Mouse (Mus musculus) central nervous system, embryonic 18 days (tissue): Measurements from ENCODE around the gene 6330409D20Rik. TPM values are rescaled to one million over a fixed set of nuclear protein-coding genes. Genes with fewer than 3 reads are reported as not detected.

Experiments
- polyA plus RNA-seq: library from polyadenylated mRNA; depleted of rRNA; stranded (reverse); fragments of >200 nt; gene quantifications from 2 replicates; pipeline ENCODE4 v1.2.3, GENCODE M21; 2012; rRNA removed

The 6330409D20Rik gene
- 3.8 and 4.7 TPM in 2 replicates for polyA plus RNA-seq

DNA sequence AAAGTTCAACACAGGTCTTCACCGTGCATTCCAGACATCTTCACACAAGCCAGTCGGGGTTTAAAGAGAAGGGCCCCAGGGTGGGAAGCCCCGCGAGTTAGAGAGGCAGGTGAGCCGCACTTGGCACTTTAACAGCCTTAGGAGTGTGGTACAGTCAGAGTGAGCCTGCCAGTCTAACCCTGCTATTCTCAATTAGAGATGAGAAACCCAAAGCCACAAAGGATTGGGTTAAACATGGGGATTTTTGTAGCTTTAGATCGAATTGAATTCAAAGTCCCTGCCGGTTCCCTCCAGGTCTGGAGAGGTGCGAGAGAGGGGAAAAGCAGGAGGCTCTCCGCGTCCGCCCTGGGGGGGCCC, at the start of gene 6330409D20Rik:
TSS of gene 6330409D20Rik (minus strand) at position 101 of the 357 bp plus-strand sequence.

DNA sequence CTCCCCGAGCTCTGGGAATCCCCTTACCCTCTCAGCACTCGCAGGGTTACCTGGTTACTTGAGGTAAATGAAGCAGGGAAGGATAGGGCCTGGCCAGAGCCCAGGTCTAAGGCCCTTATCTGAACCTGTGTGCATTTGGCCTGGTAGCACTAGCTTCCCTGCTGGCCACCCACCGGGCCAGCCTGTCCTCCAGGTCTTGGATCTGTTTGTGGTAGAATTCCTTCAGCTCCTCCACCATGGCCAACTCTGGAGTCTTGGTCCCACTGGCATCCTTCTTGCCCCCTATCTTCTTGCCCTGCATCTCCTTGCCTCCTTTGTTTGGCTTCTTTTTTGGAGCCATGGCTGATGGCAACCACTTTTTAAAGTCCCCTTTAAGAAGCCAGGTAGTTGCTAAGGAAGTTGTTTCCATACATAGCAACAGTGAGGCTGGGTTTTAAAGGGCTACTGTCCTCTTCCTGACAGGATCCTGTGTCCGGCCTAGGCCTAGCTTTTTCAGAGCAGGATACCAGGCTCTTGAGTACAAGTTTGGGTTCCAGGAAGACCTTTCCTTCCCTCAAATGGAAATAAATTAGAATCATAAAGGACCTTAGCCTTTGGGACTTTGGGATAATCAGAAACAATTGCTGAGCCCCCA, 43.3 kb upstream of the 6330409D20Rik start, which contains the start of gene Cfap157:
TSS of gene Cfap157 (minus strand) at position 381 of the 634 bp plus-strand sequence.

GRCm38 (mm10) chr2:32775359-32776074, 34.7 kb upstream of the 6330409D20Rik start, which contains the start of the genes Ttc16 and Ptrh1:
Ttc16 (minus strand) TSS chr2:32775633.
Ptrh1 (plus strand) TSS chr2:32775786.

DNA sequence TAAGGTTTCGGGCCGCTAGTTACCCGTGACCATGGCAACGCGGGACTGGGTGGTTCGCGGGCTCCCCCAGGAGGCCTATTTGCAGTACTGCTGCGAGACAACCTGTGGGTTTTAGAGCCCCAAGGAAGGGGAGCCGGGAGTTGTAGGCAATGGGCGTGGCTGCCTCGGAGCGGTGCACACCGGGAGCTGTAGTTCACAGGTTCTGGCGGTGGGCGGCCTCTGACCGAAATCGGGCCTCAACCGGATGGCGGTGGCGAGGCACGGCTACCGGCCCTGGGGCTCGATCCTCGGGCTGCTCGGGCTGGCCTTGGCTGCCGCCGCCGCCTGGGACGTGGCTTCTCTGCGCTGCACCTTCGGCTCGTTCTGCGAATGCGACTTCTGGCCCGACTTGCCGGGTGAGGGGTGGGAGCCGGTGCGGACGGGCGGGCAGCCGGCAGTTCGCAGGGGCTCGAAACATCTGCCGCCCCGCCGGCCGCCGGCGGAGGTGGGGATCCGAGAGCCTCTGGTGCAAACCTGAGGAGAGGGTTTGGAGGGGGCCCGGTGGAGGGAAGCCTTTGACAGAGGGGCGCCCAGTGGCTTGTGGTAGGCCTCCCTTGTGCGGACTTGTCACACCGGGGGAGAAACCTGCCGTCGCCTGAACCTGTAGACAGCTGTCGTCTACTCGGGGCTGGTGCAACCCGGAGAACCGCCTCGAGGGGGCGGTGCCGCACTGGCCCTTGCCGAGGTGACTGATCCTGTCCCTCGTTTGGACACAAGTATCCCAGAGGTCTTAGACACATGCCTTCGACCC, 16.4 kb upstream of the 6330409D20Rik start, which contains the start of gene Tor2a:
TSS of gene Tor2a (plus strand) at position 179 of the 790 bp plus-strand sequence.

GRCm38 (mm10) chr2:32720681-32721229, 20.1 kb downstream of the 6330409D20Rik start, which contains the start of gene Sh2d3c:
Sh2d3c (plus strand) TSS chr2:32721055.

DNA sequence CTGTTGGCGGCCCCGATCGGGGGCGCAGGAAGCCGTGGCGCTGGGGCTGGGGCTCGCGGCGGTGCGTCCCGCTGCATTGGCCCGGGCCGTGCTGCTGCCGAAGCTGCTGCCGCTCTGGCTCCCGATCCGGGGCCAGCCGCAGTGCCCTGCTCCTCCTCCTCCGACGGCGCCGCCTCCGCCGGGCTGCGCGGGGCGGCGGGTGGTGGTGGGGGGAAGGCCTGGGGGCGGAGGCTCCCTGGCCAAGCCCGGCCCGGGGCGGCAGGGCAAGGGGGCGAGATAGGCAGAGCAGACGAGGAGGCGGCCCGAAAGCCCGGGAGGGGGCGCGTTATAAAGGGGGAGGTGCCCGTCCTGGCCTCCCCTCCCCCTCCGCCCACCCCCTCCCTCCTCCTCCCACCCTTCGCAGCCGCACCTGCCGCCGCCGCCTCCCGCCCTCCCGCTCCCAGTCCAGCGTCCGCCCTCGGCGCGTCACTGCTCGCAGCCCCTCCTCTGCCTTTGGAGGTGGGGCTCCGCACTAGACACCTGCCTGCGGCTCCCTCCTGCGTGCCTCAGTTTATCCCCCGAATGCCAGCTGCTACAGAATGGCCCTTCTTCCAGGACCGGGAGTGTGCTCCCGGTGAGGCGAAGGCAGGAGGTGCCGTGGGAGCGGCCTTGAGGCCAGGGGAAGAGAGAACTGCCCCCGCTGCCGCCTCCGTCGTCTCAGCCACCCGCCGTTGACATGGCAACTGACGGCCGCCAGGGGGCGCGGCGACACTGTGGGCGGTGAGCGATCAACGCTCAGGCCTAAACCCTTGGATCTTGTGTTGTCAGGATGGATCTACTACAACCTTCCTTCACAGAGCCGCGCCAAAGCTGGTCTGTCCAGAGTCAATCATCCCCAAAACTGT, 27.6 kb downstream of the 6330409D20Rik start, which contains the start of gene Cdk9:
TSS of gene Cdk9 (minus strand) at position 143 of the 884 bp plus-strand sequence.

GRCm38 (mm10) chr2:32704021-32704421, 36.8 kb downstream of the 6330409D20Rik start, which contains the start of gene Fpgs:
Fpgs (minus strand) TSS chr2:32704145.

Other genes with a start within 250 kb of the 6330409D20Rik start
- gene Fam102a, start 205.7 kb downstream of the 6330409D20Rik start, polyA plus RNA-seq: 7.5 and 8.2 TPM in 2 replicates
- gene Dpm2, start 170.2 kb downstream of the 6330409D20Rik start, polyA plus RNA-seq: 172 and 187 TPM in 2 replicates
- 24.2 and 24.6 TPM in 2 replicates for gene Pip5kl1, start 166.2 kb downstream of the 6330409D20Rik start, polyA plus RNA-seq
- gene 9430097D07Rik, start 165.3 kb downstream of the 6330409D20Rik start, polyA plus RNA-seq: 0.31 and 0.35 TPM in 2 replicates
- 29.4 and 30.7 TPM in 2 replicates for gene St6galnac4, start 153.9 kb downstream of the 6330409D20Rik start, polyA plus RNA-seq
- 30.7 and 32.0 TPM in 2 replicates for gene St6galnac6, start 141.3 kb downstream of the 6330409D20Rik start, polyA plus RNA-seq
- gene Ak1, start 119.3 kb downstream of the 6330409D20Rik start, polyA plus RNA-seq: 53.9 and 56.7 TPM in 2 replicates
- 26.1 and 27.6 TPM in 2 replicates for gene Eng, start 94.4 kb downstream of the 6330409D20Rik start, polyA plus RNA-seq
- 44.7 and 46.5 TPM in 2 replicates for gene Fpgs, start 36.9 kb downstream of the 6330409D20Rik start, polyA plus RNA-seq
- gene Cdk9, start 27.9 kb downstream of the 6330409D20Rik start, polyA plus RNA-seq: 196 and 197 TPM in 2 replicates
- 36.2 and 42.8 TPM in 2 replicates for gene Sh2d3c, start 20.0 kb downstream of the 6330409D20Rik start, polyA plus RNA-seq
- 67.1 and 67.4 TPM in 2 replicates for gene Tor2a, start 16.2 kb upstream of the 6330409D20Rik start, polyA plus RNA-seq
- gene Ttc16, start 34.6 kb upstream of the 6330409D20Rik start, polyA plus RNA-seq: 1.4 and 2.4 TPM in 2 replicates
- gene Ptrh1, start 34.8 kb upstream of the 6330409D20Rik start, polyA plus RNA-seq: 7.0 and 8.6 TPM in 2 replicates
- gene Cfap157, start 43.4 kb upstream of the 6330409D20Rik start, polyA plus RNA-seq: 0.63 and 2.7 TPM in 2 replicates
- 296 and 339 TPM in 2 replicates for gene Stxbp1, start 106.2 kb upstream of the 6330409D20Rik start, polyA plus RNA-seq
- gene Fam129b, start 135.1 kb upstream of the 6330409D20Rik start, polyA plus RNA-seq: 41.3 and 48.1 TPM in 2 replicates
- gene Rpl12, start 220.5 kb upstream of the 6330409D20Rik start, polyA plus RNA-seq: 680 and 709 TPM in 2 replicates
- gene Lrsam1, start 220.6 kb upstream of the 6330409D20Rik start, polyA plus RNA-seq: 27.1 and 31.0 TPM in 2 replicates
- gene Slc2a8, start 241.1 kb upstream of the 6330409D20Rik start, polyA plus RNA-seq: 27.5 and 30.7 TPM in 2 replicates